Mouse (Mus musculus) monocyte, adult 2 months (primary cell): ENCODE measurements around the gene Gphb5.

ENCODE experiments used
- DNase-seq, 2 experiments: peaks; one replicate each; pipeline ENCODE4 v3.0.0; 2022; ENCODE audit warnings: low spot score in 2 of 2, low read depth in 1 of 2

Gene Gphb5

GRCm38 (mm10) chr12:75394011-75394773 lies 22.4 kb downstream of the Gphb5 start:
- DNase-seq: no peak

DNA sequence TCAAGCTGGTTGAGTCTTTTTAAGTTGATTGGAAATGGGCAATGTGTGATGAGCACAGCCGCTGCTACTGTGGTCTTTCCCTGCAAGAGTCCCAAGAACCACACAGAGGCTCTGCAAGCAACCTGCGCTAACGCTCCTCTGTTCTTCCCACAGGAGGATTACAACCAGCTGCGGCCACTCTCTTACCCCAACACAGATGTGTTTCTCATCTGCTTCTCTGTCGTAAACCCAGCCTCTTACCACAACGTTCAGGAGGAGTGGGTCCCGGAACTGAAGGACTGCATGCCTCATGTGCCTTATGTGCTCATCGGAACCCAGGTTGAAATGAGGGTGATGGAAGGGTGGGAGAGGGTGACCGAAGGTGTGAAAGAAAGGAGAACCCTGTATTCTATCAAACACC lies 25.1 kb downstream of the Gphb5 start:
- DNase-seq: no peak

DNA sequence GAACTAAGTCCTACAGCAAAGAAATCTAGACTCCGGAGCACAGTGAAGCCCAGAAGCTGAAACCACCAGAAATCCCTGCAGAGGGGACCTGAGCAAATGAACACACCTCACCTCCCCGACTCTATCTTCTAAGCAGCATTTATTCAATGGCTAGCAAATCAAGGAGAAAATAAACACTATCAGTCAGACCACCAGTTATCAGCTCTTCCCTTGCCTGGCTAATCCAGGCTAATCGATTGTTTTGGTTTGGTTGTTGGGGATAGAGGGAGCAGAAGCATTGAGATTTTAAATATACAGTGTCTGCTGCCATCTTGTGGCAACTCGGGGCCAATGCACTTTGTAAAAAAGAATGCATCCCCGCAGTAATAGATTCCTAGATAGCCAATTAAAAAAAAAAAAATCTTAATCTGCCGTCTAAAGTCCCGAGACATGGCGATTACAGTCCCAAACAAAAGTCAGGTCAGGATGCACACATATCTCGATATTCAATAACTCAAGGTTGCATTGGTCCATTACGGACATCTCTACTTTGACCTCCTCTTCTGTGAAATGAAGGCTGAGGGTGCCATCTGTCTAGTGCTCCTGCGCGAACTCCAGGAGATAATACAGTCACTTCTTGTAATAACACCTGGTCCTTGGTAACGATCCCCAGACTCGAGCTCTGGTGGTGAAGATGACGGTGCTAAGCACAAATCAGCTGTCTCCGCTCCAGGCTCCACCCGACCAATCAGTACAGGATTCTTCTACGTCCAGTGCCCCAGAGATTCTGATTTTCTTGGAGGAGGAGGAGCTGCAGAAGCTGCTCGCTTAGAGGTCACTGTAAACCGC lies 27.1 kb downstream of the Gphb5 start:
- DNase-seq: no peak

DNA sequence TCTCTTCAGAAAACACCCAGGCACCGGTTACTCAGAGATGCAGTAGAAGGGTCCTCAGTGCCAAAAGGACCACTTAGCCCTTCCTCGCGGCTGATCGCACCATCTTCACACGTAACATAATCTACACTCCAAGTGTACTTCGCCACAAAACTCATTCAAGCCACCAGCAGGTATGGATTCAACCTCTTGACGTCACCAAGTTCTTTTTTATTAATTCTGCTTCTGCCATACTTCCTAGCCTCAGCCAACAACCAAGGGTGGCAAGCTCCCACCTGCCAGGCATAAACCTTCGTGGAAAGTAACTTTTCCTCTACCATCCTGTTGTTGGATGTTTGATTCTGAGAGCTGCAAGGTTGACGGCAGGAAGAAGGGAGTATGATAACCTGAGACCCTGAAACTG lies 28.1 kb downstream of the Gphb5 start:
- no peak for DNase-seq

- no peak for DNase-seq
Measured at GRCm38 (mm10) chr12:75387846-75388245, 28.7 kb downstream of the Gphb5 start.

- DNase-seq: no peak
Measured at GRCm38 (mm10) chr12:75387156-75387555, 29.4 kb downstream of the Gphb5 start.

- DNase-seq: no peak
Measured at GRCm38 (mm10) chr12:75386731-75387130, 29.9 kb downstream of the Gphb5 start.

DNA sequence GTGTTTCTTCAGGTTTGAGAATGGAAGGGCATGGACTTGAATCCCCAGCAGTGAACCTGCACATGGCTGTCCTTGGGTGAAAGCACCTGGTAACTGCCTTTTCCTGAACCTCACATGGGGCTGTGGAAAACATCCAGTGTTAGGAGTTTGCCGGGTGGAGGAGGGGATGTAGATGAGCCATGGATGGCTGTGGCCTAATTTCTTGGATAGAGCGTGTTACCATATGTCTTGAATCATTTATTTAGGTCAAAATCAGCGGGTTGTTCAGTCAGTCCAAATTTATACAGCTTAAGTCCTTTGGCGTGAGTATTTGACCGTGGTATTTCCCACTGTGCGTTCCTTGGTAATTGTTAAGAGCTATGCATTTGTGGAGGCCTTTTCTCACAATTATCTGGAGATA lies 40.5 kb downstream of the Gphb5 start:
- no peak for DNase-seq

GRCm38 (mm10) chr12:75375060-75375459 lies 41.5 kb downstream of the Gphb5 start:
- DNase-seq: no peak

- DNase-seq: no peak
Measured at GRCm38 (mm10) chr12:75374437-75374836, 42.1 kb downstream of the Gphb5 start.

DNA sequence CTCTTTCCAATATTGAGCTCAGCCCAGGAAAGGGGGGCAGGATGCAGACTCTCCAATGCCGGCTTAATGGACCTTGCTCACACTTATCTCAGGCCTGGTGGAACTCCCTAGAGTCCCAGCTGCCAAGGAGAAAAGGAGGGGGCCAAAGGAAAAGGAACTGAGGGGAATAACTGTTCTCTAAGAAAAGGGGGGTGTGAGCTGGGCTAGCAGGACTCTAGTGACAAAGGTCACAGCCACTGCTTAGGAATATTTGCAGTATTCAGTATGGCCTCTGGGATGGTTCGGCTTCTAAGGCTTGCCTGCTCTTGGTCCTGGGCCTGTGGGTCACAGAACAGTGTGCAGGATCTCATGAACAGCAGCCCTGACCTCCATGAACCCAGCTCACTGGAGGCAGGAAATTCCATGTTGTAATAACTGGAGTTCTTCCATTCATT lies 47.1 kb downstream of the Gphb5 start:
- DNase-seq: no peak

- no peak for DNase-seq
Measured at GRCm38 (mm10) chr12:75368527-75368926, 48.1 kb downstream of the Gphb5 start.

DNA sequence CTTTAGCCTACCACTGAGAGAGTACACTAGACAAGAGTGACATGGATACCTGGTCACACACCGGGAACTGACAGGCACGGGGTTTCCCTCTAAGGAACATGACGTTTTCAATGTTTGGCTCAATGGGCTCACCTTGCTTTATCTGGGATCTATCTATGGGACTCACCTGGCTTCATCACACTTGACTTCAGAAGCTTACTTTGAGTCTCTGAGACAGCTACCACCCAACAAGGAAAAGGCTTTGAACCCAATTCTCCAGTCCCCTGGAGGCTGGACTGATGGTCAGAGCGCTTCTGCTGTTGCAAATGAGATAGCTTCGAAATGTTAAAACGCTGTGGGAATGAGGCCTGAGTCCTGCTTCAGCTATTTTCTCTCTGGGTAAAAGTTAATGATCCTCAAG lies 49.2 kb downstream of the Gphb5 start:
- DNase-seq: no peak

DNA sequence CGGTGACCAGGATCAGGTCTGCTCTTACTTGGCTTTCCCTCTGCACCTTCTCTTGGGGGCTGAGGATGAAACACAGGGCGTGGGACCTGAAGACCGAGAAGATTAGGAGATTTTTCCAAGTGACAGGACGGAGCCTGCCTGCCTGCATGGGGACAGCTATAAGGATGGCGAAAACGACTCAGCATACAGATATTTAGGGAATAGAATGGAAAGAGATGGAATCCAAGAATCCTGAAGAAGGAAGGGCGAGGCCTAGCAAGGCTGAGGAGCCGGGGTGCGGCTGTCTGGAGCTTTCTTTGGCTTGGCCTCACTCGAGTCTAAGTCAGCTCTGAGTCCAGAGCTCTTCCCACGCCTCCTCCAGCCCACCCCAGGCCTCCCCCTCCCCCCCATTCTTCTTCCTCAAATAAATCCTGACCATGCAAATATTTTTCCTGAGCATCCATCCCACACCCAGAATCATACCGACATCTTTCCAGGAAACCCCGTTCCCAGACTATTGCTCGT lies 50.9 kb downstream of the Gphb5 start:
- no peak for DNase-seq

DNA sequence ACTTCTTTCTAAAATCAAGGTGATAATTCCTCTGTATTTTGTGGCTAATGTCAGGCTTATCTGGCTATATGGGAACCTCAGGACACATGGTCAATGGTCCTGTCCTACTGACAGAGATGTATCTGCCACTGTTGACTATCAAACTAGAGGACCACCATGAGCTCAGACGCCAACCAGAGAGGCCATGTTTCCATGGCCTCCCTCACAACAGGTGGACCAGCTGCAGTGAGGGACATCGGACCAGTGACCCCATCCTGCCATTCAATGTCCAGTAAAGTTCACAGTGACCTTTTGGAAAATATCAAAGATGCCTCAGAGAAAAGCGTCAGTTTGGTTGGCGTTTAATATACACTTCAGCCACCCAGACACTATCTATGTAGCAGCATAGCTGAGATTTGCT lies 52.2 kb downstream of the Gphb5 start:
- DNase-seq: no peak

- DNase-seq: no peak
Measured at GRCm38 (mm10) chr12:75362456-75362855, 54.1 kb downstream of the Gphb5 start.
